Mouse (Mus musculus) Patski (cell line): Measurements from ENCODE around the gene Arhgap45. TPM values are rescaled to one million over a fixed set of nuclear protein-coding genes. Genes with fewer than 3 reads are reported as not detected.
"Not testable (repeated sequence)": the region's sequence is repeated elsewhere in the genome, so short reads cannot be mapped to it uniquely, and the experiment has no call there.

Experiments
- ATAC-seq: fragments of 100-300 bp; one replicate; pipeline ENCODE4 v1.8.0; 2021
- CTCF ChIA-PET: fragments of 350-600 bp; sonication (Branson Sonifier 250); formaldehyde crosslinking; loops from one replicate; lab custom pipeline; 2022; ENCODE audit warnings: inconsistent platforms; lab: Charles Lee
- POLR2A ChIA-PET: fragments of 350-600 bp; sonication (Branson Sonifier 250); formaldehyde crosslinking; loops from one replicate; lab custom pipeline; 2022; ENCODE audit warnings: antibody characterized with exemption, inconsistent platforms; lab: Charles Lee
- DNase-seq: peaks from one replicate; pipeline ENCODE4 v3.0.0-alpha.2; 2011; ENCODE audit warnings: low read depth, low spot score
- H3K27me3 ChIP-seq: fragments of 371-371 bp; one replicate; pipeline ENCODE4 v1.5.1; 2021
- CTCF ChIP-seq: fragments of 100-300 bp; IDR thresholded peaks from one replicate; pipeline ENCODE4 v1.5.1; 2021
- in situ Hi-C: fragments of 300-500 bp; cut with MboI; formaldehyde crosslinking; loops from 3 replicates; pipeline ENCODE4 v1.11.1; 2018; ENCODE audit warnings: low pct_unique_long_range_greater_than_20kb, mixed read lengths
- polyA plus RNA-seq: library from polyadenylated mRNA; unstranded; gene quantifications from one replicate; pipeline ENCODE4 v1.2.3, GENCODE M21; 2021

The Arhgap45 gene
- polyA plus RNA-seq, 1 experiment from 2014 or later, result 0.85 TPM

DNA sequence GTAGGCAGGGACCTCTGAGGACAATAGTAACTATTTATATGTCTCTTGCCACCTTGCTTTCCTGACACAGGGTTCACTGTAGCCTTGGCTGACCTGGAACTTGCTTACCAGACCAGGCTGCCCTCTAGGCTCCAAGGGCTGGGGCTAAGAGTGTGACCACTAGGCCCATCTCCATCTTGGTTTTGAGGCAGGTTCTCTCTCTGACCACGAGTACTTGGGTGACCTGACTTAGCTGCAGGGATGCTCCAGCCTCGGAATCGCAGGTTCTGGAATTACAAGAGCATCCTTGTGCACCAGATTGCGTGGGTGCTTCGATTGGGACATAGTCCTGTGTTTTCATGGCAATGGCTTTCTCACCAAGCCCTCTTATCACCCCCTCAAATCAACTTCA is 35.9 kb downstream of the Arhgap45 start:
- in situ Hi-C loops, result loop anchor here (10.0 kb wide), 1 partner anchor 62 kb away; the partner anchor contains the start of gene Stk11
- H3K27me3 ChIP-seq, result no peaks in the 10 kb centered on the region
- ChIA-PET POLR2A (interaction anchor here (0.8 to 3.7 kb wide), 7 partner anchors 10 to 71 kb away, joined by 4 to 14 read pairs (median 5); no protein-coding TSS in a partner anchor), CTCF (interaction anchor here (0.8 to 1.6 kb wide), 6 partner anchors 8 to 66 kb away, joined by 3 to 5 read pairs (median 4); no protein-coding TSS in a partner anchor)
- DNase-seq (no peak), ATAC-seq (no peak)
- no peak for TF ChIP-seq CTCF

DNA sequence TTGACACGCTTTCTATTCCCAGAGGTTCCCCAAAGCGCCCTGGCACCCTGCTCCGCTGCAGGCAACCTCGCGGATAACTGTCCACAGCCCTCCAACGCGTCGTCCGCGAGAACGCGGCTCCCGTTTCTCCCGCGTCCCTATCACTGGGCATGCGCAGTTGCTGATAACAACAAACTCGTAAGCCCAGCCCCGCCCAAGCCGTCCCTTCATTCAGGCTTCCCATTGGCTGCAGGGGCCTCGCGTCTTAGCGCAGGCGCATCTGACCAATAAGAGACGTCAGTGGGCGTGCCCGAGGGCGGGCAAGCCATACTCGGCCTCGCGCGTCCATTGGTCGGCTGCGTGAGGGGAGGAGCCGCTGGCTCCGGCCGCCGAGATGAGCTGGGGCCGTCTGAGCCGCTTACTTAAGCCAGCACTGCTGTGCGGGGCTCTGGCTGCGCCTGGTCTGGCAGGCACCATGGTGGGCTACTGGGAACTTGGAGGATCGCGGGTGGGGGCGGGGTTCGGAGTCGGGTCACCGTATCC is 36.9 kb downstream of the Arhgap45 start:
- in situ Hi-C loops, result loop anchor here (10.0 kb wide), 1 partner anchor 61 kb away; the partner anchor contains the start of gene Stk11
- DNase-seq, result peak; percentile 90
- CTCF ChIA-PET, result interaction anchor here (0.8 to 1.3 kb wide), 2 partner anchors 9 to 11 kb away, joined by 3 to 4 read pairs; no protein-coding TSS in a partner anchor
- peak; percentile 73 for ATAC-seq
- no peak for TF ChIP-seq CTCF
- POLR2A ChIA-PET, result interaction anchor here (0.6 to 3.7 kb wide), 18 partner anchors 12 to 426 kb away, joined by 3 to 14 read pairs (median 4); partner anchors contain the start of genes Cnn2 and Tmem259
- H3K27me3 ChIP-seq, result no peaks in the 10 kb centered on the region

DNA sequence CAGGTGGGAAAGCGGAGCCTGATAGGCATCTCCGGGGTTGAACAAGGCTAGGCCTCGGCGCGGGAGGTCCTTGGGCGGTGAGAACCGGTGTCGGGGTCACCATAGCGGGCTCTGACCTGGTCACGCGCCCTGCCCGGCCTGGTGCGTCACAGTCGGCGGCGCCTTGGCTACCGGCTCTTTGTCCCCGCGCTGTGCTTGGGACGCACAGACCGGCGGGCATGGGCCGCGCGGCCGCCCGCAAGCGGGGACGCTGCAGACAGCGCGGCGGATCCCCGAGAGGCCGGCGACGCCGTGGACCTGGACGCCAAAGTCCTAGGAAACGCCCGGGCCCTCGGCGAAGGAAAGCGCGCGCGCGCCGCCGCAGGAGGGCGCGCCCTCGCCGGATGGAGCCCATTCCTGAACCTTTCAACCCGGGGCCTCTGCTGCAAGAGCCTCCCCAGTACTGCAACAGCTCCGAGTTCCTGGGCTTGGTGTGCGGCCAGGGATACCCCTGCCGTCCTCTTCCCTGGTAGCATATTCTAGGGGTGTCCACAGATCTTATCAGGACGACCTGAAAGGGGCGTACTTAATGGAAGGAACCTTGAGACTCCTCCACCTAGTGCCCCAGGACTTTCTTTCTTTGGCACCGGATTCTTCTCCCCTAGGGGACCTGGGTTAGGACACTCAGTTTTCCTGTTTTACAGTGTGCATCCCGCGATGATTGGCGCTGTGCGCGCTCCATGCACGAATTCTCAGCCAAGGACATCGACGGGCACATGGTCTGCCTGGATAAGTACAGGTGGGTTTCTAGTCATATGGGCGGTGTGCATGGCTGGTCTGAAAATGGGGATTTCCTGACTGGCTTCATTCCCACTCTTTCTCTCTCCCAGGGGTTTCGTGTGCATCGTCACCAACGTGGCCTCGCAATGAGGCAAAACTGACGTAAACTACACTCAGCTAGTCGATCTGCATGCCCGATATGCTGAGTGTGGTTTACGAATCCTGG is 37.7 kb downstream of the Arhgap45 start:
- ChIA-PET CTCF (no interaction called here), POLR2A (interaction anchor here (0.7 to 3.7 kb wide), 16 partner anchors 10 to 97 kb away, joined by 3 to 14 read pairs (median 4); partner anchors contain the start of genes Cnn2 and Tmem259)
- in situ Hi-C loops, result loop anchor here (10.0 kb wide), 1 partner anchor 61 kb away; the partner anchor contains the start of gene Stk11
- ATAC-seq (no peak), DNase-seq (no peak)
- no peak for TF ChIP-seq CTCF
- no peaks in the 10 kb centered on the region for H3K27me3 ChIP-seq

DNA sequence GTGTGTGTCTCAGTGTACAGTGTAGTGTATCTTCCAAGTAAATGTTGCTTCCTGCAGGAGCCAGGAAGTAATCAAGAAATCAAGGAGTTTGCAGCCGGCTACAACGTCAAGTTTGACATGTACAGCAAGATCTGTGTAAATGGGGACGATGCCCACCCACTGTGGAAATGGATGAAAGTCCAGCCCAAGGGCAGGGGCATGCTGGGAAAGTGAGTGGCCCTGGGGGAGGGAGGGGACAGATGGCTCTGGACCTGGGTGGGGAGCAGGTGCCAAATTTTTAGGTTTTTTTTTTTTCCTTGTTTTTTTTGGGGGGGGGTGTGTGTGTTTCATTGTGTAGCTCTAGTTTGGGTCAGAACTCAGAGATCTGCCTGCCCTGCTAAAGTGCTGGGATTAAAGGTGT is 38.5 kb downstream of the Arhgap45 start:
- in situ Hi-C loops, result loop anchor here (10.0 kb wide), 1 partner anchor 60 kb away; the partner anchor contains the start of gene Stk11
- ChIA-PET CTCF (interaction anchor here (1.0 to 1.9 kb wide), 2 partner anchors 57 to 68 kb away, joined by 3 to 5 read pairs; no protein-coding TSS in a partner anchor), POLR2A (interaction anchor here (1.4 to 1.8 kb wide), 3 partner anchors 11 to 17 kb away, joined by 3 to 5 read pairs (median 4); no protein-coding TSS in a partner anchor)
- H3K27me3 ChIP-seq, DNase-seq, ATAC-seq: not testable (repeated sequence)

DNA sequence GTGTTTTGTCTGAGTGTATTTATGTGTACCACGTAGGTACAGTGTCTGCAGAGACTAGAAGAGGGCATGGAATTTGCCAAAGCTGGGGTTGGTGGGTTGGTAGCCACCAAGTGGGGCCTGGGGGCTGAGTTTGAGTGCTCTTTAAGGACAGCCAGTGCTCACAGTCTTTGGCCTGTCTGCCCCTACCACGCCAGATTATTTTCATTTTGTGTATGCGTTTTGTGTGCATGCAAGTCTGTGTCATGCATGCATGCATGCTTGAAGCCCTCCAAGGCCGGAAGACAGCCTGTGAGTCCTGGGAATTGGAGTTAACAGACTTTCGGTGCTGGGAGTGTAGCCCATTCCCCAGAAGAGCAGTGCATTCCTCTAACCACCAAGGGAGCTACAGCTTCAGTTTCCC is 38.9 kb downstream of the Arhgap45 start:
- POLR2A ChIA-PET, result interaction anchor here (0.6 to 4.6 kb wide), 6 partner anchors 12 to 199 kb away, joined by 3 to 50 read pairs (median 4); partner anchors contain the start of gene Cnn2
- no peaks in the 10 kb centered on the region for H3K27me3 ChIP-seq
- no peak for TF ChIP-seq CTCF
- CTCF ChIA-PET, result interaction anchor here (1.0 to 1.9 kb wide), 2 partner anchors 57 to 69 kb away, joined by 3 to 5 read pairs; no protein-coding TSS in a partner anchor
- DNase-seq, result no peak
- in situ Hi-C loops, result loop anchor here (10.0 kb wide), 1 partner anchor 59 kb away; the partner anchor contains the start of gene Stk11
- no peak for ATAC-seq

DNA sequence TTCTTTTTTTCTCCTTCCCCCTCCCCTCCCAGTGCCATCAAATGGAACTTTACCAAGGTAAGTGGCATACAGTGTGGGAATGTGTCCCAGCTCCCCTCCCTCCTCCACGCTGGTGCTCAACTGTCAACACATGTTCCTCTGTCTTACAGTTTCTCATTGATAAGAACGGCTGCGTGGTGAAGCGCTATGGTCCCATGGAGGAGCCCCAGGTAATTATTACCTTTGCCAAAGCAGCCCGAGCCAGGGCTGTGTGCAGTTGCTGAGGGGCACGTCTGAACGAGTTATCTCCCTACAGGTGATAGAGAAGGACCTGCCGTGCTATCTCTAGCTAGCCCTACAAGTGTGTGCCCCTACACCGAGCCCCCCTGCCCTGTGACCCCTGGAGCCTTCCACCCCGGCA is 39.4 kb downstream of the Arhgap45 start:
- in situ Hi-C loops, result loop anchor here (10.0 kb wide), 1 partner anchor 59 kb away; the partner anchor contains the start of gene Stk11
- H3K27me3 ChIP-seq, result no peaks in the 10 kb centered on the region
- CTCF ChIA-PET, result interaction anchor here (1.0 to 1.9 kb wide), 2 partner anchors 56 to 69 kb away, joined by 3 to 5 read pairs; no protein-coding TSS in a partner anchor
- TF ChIP-seq CTCF, result no peak
- no peak for DNase-seq
- POLR2A ChIA-PET, result interaction anchor here (0.6 to 4.6 kb wide), 12 partner anchors 9 to 210 kb away, joined by 3 to 50 read pairs (median 4); partner anchors contain the start of genes Cnn2 and Polr2e
- ATAC-seq, result no peak

DNA sequence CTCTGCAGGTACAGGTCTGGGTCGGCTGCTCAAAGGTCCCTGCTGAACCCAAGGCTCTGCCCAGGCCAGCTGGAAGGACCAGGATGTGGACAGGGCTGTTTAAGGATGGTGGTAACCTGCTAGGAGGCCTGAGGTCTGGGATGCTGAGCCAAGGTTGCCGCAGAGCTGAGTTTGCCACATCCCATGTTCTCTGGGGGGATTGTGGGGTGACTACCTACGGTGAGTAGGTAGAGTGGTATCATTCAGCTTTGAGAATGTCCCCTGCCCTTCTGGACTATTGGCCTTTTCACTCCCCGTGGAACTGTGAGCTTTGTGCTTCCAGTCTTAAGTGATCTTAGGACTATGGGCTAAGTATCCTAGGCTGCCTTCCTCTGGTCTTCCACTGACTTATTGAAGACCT is 40.1 kb downstream of the Arhgap45 start:
- ChIA-PET POLR2A (interaction anchor here (0.6 to 4.6 kb wide), 15 partner anchors 8 to 211 kb away, joined by 3 to 50 read pairs (median 3); partner anchors contain the start of genes Cnn2 and Polr2e), CTCF (interaction anchor here (1.9 kb wide), 1 partner anchor 70 kb away, joined by 5 read pairs; no protein-coding TSS in a partner anchor)
- ATAC-seq (no peak), DNase-seq (no peak)
- in situ Hi-C loops, result loop anchor here (10.0 kb wide), 1 partner anchor 58 kb away; the partner anchor contains the start of gene Stk11
- no peaks in the 10 kb centered on the region for H3K27me3 ChIP-seq
- TF ChIP-seq CTCF, result no peak

DNA sequence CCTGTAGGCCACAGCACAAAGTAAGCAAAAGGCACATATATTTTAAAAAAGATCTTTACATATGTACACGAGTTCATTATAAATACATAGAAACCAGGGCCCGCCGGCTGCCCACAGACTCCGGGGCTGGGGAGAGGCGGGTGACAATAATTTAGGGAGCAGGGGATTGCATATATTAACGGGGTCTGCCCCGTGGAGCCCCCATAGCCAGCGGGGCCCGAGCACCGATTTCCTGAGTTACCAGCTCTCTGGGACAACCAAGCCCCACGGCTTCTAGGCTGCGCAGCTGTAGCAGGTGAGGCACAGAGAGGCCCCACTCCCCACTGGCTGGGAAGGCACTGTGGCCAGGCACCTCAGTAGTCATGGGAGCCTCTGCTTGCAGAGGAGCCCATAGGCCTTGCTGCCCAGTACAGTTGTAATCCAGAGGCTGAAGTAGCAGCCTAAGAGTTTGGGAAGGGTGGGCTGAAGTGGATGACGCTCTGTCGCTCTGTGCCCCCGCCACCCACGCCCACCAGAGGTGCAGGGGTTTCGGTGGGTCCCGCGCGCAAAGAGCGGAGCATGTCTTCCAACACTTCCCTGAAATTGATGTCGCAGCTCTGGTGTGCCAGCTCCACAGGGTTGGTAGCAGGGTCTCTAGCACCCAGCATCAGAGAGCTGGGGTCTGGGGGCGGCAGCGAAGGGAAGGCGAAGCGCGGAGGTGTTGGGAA is 40.7 kb downstream of the Arhgap45 start:
- in situ Hi-C loops, result loop anchor here (10.0 kb wide), 1 partner anchor 58 kb away; the partner anchor contains the start of gene Stk11

More for the DNA sequence above, 40.7 kb downstream of the Arhgap45 start:
- ATAC-seq (no peak), DNase-seq (no peak)
- ChIA-PET CTCF (interaction anchor here (1.3 to 1.9 kb wide), 2 partner anchors 10 to 71 kb away, joined by 5 to 6 read pairs; no protein-coding TSS in a partner anchor), POLR2A (interaction anchor here (0.5 to 4.6 kb wide), 12 partner anchors 10 to 70 kb away, joined by 3 to 50 read pairs (median 4); partner anchors contain the start of gene Polr2e)
- TF ChIP-seq CTCF, result no peak
- H3K27me3 ChIP-seq, result no peaks in the 10 kb centered on the region
